Mouse (Mus musculus) stomach, postnatal 0 days (tissue): ENCODE results near the gene Farsb. TPM values are rescaled to one million over a fixed set of nuclear protein-coding genes. Genes with fewer than 3 reads are reported as not detected.
A peak's percentile ranks its signal among the peaks of the same experiment; 100 is the strongest.

Experiments
- ATAC-seq: fragments of 200-750 bp; cut with Nextera tagmentation; 2 replicates; pipeline ENCODE4 v1.8.0; 2017; ENCODE audit not compliant: low FRiP score, low TSS enrichment
- DNase-seq: peaks from one replicate; pipeline ENCODE4 v3.0.0-alpha.2; 2016; ENCODE audit warnings: low spot score
- H3K27ac ChIP-seq: fragments of 300-500 bp; sonication (generic); replicated peaks from 2 replicates; pipeline ENCODE4 v1.5.1; 2014; ENCODE audit warnings: mild to moderate bottlenecking, control low read depth
- H3K27me3 ChIP-seq: fragments of 300-500 bp; sonication (generic); 2 replicates; pipeline ENCODE4 v1.6.1; 2014; ENCODE audit warnings: low read length; ENCODE audit not compliant: control insufficient read depth, insufficient read depth
- H3K36me3 ChIP-seq: fragments of 300-500 bp; sonication (generic); 2 replicates; pipeline ENCODE4 v1.6.1; 2014; ENCODE audit warnings: low read length, mixed read lengths; ENCODE audit not compliant: control insufficient read depth, insufficient read depth
- H3K4me1 ChIP-seq: fragments of 300-500 bp; sonication (generic); replicated peaks from 2 replicates; pipeline ENCODE4 v1.6.1; 2014; ENCODE audit warnings: antibody characterized with exemption; ENCODE audit not compliant: control insufficient read depth, insufficient read depth
- H3K4me2 ChIP-seq: fragments of 300-500 bp; sonication (generic); replicated peaks from 2 replicates; pipeline ENCODE4 v1.6.1; 2014; ENCODE audit warnings: low read depth, mild to moderate bottlenecking, control low read depth, moderate library complexity
- H3K4me3 ChIP-seq: fragments of 300-500 bp; sonication (generic); 2 replicates; pipeline ENCODE4 v1.5.1; 2014; ENCODE audit warnings: low read depth, low read length, control low read depth
- H3K9ac ChIP-seq: fragments of 300-500 bp; sonication (generic); 2 replicates; pipeline ENCODE4 v1.6.1; 2014; ENCODE audit warnings: mild to moderate bottlenecking, low read length, control low read depth, mixed read lengths
- H3K9me3 ChIP-seq: fragments of 300-500 bp; sonication (generic); 2 replicates; pipeline ENCODE4 v1.6.1; 2016; ENCODE audit warnings: low read length; ENCODE audit not compliant: control insufficient read depth
- CTCF ChIP-seq: IDR thresholded peaks from 2 replicates; pipeline ENCODE4 v1.5.1; 2016; ENCODE audit warnings: antibody characterized with exemption, low read depth, mild to moderate bottlenecking, moderate library complexity
- EP300 ChIP-seq: optimal IDR thresholded peaks from 2 replicates; pipeline ENCODE3; 2016; ENCODE audit warnings: antibody characterized with exemption
- WGBS: fragments of 180-500 bp; shearing (Covaris S2); extraction: QIAGEN DNeasy Blood & Tissue Kit; methylation state at CpG from one replicate; pipeline ENCODE4 v1.1.7; 2014; 5-methylcytosine and 5-hydroxymethylcytosine counted together
- polyA plus RNA-seq: library from polyadenylated mRNA; unstranded; fragments of >200 nt; fragmentation: Nextera tagmentation; extraction: Ambion mirVana; gene quantifications from 2 replicates; pipeline ENCODE4 v1.2.1, GENCODE M21; 2015

Farsb gene
- polyA plus RNA-seq, 1 experiment from 2014 or later, result 81.5 TPM

GRCm38 (mm10) chr1:78422576-78422975, 66.1 kb downstream of the Farsb start:
- H3K4me2 ChIP-seq, result no peak overlapping the region
- no peak for ATAC-seq
- no peaks in the 10 kb centered on the region for H3K27me3 ChIP-seq
- no peak overlapping the region for H3K9ac ChIP-seq
- H3K9me3 ChIP-seq, result no peaks in the 10 kb centered on the region
- no peak overlapping the region for H3K4me3 ChIP-seq
- 74% methylated on average over 2 of the region's 2 CpGs for WGBS
- DNase-seq, result no peak
- no peak overlapping the region for H3K27ac ChIP-seq
- H3K4me1 ChIP-seq, result no peaks in the 10 kb centered on the region
- no peak for TF ChIP-seq CTCF
- no peak for TF ChIP-seq EP300
- H3K36me3 ChIP-seq, result 0 out of 2 replicates have a peak, but pooled peaks cover 2% of the 10 kb centered on the region

- Histone ChIP-seq H3K9me3 (no peaks in the 10 kb centered on the region), H3K4me3 (no peak overlapping the region), H3K27ac (no peak overlapping the region), H3K4me1 (no peaks in the 10 kb centered on the region), H3K36me3 (0 out of 2 replicates have a peak, but pooled peaks cover 2% of the 10 kb centered on the region), H3K27me3 (no peaks in the 10 kb centered on the region), H3K9ac (no peak overlapping the region), H3K4me2 (no peak overlapping the region)
- DNase-seq (no peak), ATAC-seq (no peak)
- WGBS, result 76% methylated on average over 5 of the region's 5 CpGs
- TF ChIP-seq CTCF (no peak), EP300 (no peak)
Observed at GRCm38 (mm10) chr1:78421749-78422148, 66.9 kb downstream of the Farsb start.

GRCm38 (mm10) chr1:78420271-78420670, 68.4 kb downstream of the Farsb start:
- Histone ChIP-seq H3K36me3 (0 out of 2 replicates have a peak, but pooled peaks cover 2% of the 10 kb centered on the region), H3K4me3 (no peak overlapping the region), H3K4me1 (no peaks in the 10 kb centered on the region), H3K4me2 (no peak overlapping the region), H3K27me3 (no peaks in the 10 kb centered on the region), H3K9ac (no peak overlapping the region), H3K9me3 (no peaks in the 10 kb centered on the region), H3K27ac (no peak overlapping the region)
- ATAC-seq (no peak), DNase-seq (no peak)
- WGBS, result 87% methylated on average over 6 of the region's 6 CpGs
- TF ChIP-seq EP300 (no peak), CTCF (no peak)

- H3K9ac ChIP-seq, result no peak overlapping the region
- ATAC-seq (peak; percentile 67), DNase-seq (peak; percentile 82)
- no peaks in the 10 kb centered on the region for H3K4me1 ChIP-seq
- H3K36me3 ChIP-seq, result 0 out of 2 replicates have a peak, but pooled peaks cover 2% of the 10 kb centered on the region
- H3K4me2 ChIP-seq, result no peak overlapping the region
- no peak overlapping the region for H3K4me3 ChIP-seq
- no peaks in the 10 kb centered on the region for H3K9me3 ChIP-seq
- no peaks in the 10 kb centered on the region for H3K27me3 ChIP-seq
- TF ChIP-seq CTCF (peak; percentile 89), EP300 (no peak)
- no peak overlapping the region for H3K27ac ChIP-seq
- 47% methylated on average over 4 of the region's 4 CpGs for WGBS
Observed at GRCm38 (mm10) chr1:78419593-78419992, 69.1 kb downstream of the Farsb start.

GRCm38 (mm10) chr1:78417154-78417911, 71.4 kb downstream of the Farsb start:
- Histone ChIP-seq H3K4me1 (0 out of 2 replicates have a peak, but pooled peaks cover 2% of the 10 kb centered on the region), H3K9ac (no peak overlapping the region), H3K36me3 (0 out of 2 replicates have a peak, but pooled peaks cover 2% of the 10 kb centered on the region), H3K27ac (no peak overlapping the region), H3K9me3 (no peaks in the 10 kb centered on the region), H3K4me2 (no peak overlapping the region), H3K4me3 (no peak overlapping the region), H3K27me3 (no peaks in the 10 kb centered on the region)
- ATAC-seq (no peak), DNase-seq (no peak)
- WGBS, result 97% methylated on average over 9 of the region's 9 CpGs
- TF ChIP-seq CTCF, result no peak
- no peak for TF ChIP-seq EP300

- Histone ChIP-seq H3K9me3 (no peaks in the 10 kb centered on the region), H3K36me3 (0 out of 2 replicates have a peak, but pooled peaks cover 2% of the 10 kb centered on the region), H3K4me2 (no peak overlapping the region), H3K27me3 (no peaks in the 10 kb centered on the region), H3K4me3 (no peak overlapping the region), H3K27ac (no peak overlapping the region), H3K4me1 (0 out of 2 replicates have a peak, but pooled peaks cover 2% of the 10 kb centered on the region), H3K9ac (no peak overlapping the region)
- ATAC-seq, result no peak
- no peak for TF ChIP-seq CTCF
- no peak for TF ChIP-seq EP300
- DNase-seq, result no peak
- WGBS, result 91% methylated on average over 5 of the region's 5 CpGs
Observed at GRCm38 (mm10) chr1:78414421-78414820, 74.3 kb downstream of the Farsb start.
